In the genomic region with DNA sequence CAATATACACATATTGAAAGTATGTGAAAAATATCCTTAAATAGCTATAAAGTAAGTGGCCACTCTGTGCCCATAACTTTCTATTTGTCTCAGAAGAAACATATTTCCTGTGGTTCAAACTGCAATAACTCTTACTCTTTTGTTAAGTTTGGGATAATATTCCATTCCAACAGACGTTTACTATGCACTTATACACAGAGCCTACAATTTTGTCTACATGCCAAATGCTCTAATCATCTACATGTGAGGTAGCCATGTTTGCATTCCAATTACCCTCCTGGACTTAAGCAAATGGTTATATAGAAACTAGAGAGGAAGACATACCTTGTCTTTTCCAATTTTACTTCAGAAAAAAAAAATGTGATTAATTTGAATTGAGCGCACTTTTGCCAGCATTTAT, we compare ENCODE assay signal across 24 mouse cellular contexts.
"Had no signal": no experiment of that assay in that cellular context is flagged by ENCODE, and none has a peak within 500 bp of the region (broad histone marks: within the 10 kb centered on the region; RNA-seq: fewer than 3 reads in every experiment).

No protein-coding gene starts in this region.

- H3K4me2 ChIP-seq: heart, embryonic 11.5 days; heart, embryonic 13.5 days; heart, embryonic 15.5 days; hindbrain, embryonic 13.5 days; hindbrain, embryonic 15.5 days; kidney, embryonic 15.5 days; liver, embryonic 11.5 days; liver, embryonic 13.5 days; liver, embryonic 15.5 days had no signal

- H3K36me3 ChIP-seq: heart, embryonic 13.5 days; heart, embryonic 15.5 days; hindbrain, embryonic 13.5 days; hindbrain, embryonic 15.5 days; kidney, embryonic 15.5 days; liver, embryonic 13.5 days; liver, embryonic 15.5 days had no signal

- H3K27me3 ChIP-seq: heart, embryonic 13.5 days; heart, embryonic 15.5 days; hindbrain, embryonic 13.5 days; hindbrain, embryonic 15.5 days; kidney, embryonic 15.5 days; liver, embryonic 13.5 days; liver, embryonic 15.5 days had no signal

- H3K9me3 ChIP-seq: heart, embryonic 13.5 days; heart, embryonic 15.5 days; hindbrain, embryonic 13.5 days; hindbrain, embryonic 15.5 days; kidney, embryonic 15.5 days; liver, embryonic 13.5 days; liver, embryonic 15.5 days had no signal

- DNase-seq: gastrocnemius, postnatal 14 days; gastrocnemius, postnatal 36 days; heart, adult 2 months; heart, postnatal 14 days; heart, postnatal 36 days; kidney, adult 11 months; kidney, adult 2 months; kidney, adult 9 months; kidney, postnatal 14 days; kidney, postnatal 36 days; liver; liver, embryonic 13.5 days had no signal

- H3K9ac ChIP-seq: heart, embryonic 13.5 days; heart, embryonic 15.5 days; hindbrain, embryonic 13.5 days; hindbrain, embryonic 15.5 days; kidney, embryonic 15.5 days; liver, embryonic 13.5 days; liver, embryonic 15.5 days had no signal

- H3K4me3 ChIP-seq: heart, adult 2 months; heart, embryonic 13.5 days; heart, embryonic 15.5 days; hindbrain, embryonic 13.5 days; hindbrain, embryonic 15.5 days; kidney, embryonic 15.5 days; left cerebral cortex, adult 2 months; liver, embryonic 13.5 days; liver, embryonic 15.5 days had no signal

- H3K4me1 ChIP-seq: heart, embryonic 15.5 days; liver, embryonic 13.5 days; liver, embryonic 15.5 days had no signal

- ATAC-seq: hindbrain, postnatal 0 days; intestine, embryonic 16.5 days had no signal

- H3K27ac ChIP-seq: heart, adult 2 months; heart, embryonic 13.5 days; heart, embryonic 15.5 days; hindbrain, embryonic 13.5 days; hindbrain, embryonic 15.5 days; hindbrain, postnatal 0 days; kidney, embryonic 15.5 days; kidney, postnatal 0 days; left cerebral cortex, adult 2 months; liver, embryonic 13.5 days; liver, embryonic 15.5 days had no signal
